Mouse (Mus musculus): ENCODE data around the gene Tmem209. TPM values are rescaled to one million over a fixed set of nuclear protein-coding genes. Genes with fewer than 3 reads are reported as not detected.

Gene Tmem209
- total and polyA plus RNA-seq, 3 experiments, result 26.1 to 93.4 (median 35.9) TPM

GRCm38 (mm10) chr6:30525456-30526332 is 16.1 kb upstream of the Tmem209 start:
- Histone ChIP-seq H3K9ac (ENCODE audit: control insufficient read depth, low read depth, low read length, poor library complexity, severe bottlenecking) (no peak overlapping the region), H3K9me3 (replicated peaks; ENCODE audit: insufficient read depth, low read length) (no peaks in the 10 kb centered on the region), H3K27me3 (ENCODE audit: control insufficient read depth in 1 of 2, insufficient read depth in 2 of 2, low read length in 2 of 2) (peaks cover 4 to 8% of the 10 kb centered on the region in 2 experiments), H3K4me3 (ENCODE audit: control insufficient read depth in 1 of 2, insufficient read depth in 1 of 2, low read depth in 2 of 2, low read length in 2 of 2) (no peak overlapping the region), H3K79me2 (ENCODE audit: control insufficient read depth, insufficient read depth, low read length, poor library complexity) (no peaks in the 10 kb centered on the region), H3K36me3 (ENCODE audit: control insufficient read depth in 1 of 2, insufficient read depth in 2 of 2, low read length in 2 of 2) (no peaks in the 10 kb centered on the region), H3K4me1 (ENCODE audit: control insufficient read depth in 1 of 2, insufficient read depth in 2 of 2, low read length in 2 of 2) (no peaks in the 10 kb centered on the region), H3K27ac (ENCODE audit: control insufficient read depth, low read depth, low read length) (no peak overlapping the region)
- no peak for DNase-seq (ENCODE audit: low read depth, low spot score)
- TF ChIP-seq JUND (IDR thresholded peaks at IDR 0.05; ENCODE audit: low read depth, low read length) (no peak), RAD21 (IDR thresholded peaks at IDR 0.05; ENCODE audit: low read depth, low read length) (no peak), ELF1 (IDR thresholded peaks at IDR 0.05; ENCODE audit: low read depth, low read length) (no peak), RCOR1 (IDR thresholded peaks at IDR 0.05; ENCODE audit: low read depth, low read length) (no peak), CHD2 (IDR thresholded peaks at IDR 0.05; ENCODE audit: low read length) (no peak), UBTF (IDR thresholded peaks at IDR 0.05; ENCODE audit: borderline replicate concordance, insufficient read depth, low read depth, low read length) (no peak), CHD1 (IDR thresholded peaks at IDR 0.05; ENCODE audit: low read depth, low read length) (no peak), KAT2A (conservative IDR thresholded peaks at IDR 0.05; ENCODE audit: low read depth, low read length) (no peak), SMC3 (IDR thresholded peaks at IDR 0.05; ENCODE audit: low read depth, low read length) (no peak), POLR2A (IDR thresholded peaks at IDR 0.05; ENCODE audit: control insufficient read depth in 1 of 2, insufficient read depth in 1 of 2, low read depth in 1 of 2, low read length in 2 of 2, poor library complexity in 1 of 2) (no peak), MYC (IDR thresholded peaks at IDR 0.05; ENCODE audit: low read depth, low read length) (no peak)

GRCm38 (mm10) chr6:30520400-30520799 is 10.8 kb upstream of the Tmem209 start:
- no peaks in the 10 kb centered on the region for H3K36me3 ChIP-seq (ENCODE audit: control insufficient read depth in 1 of 2, insufficient read depth in 2 of 2, low read length in 2 of 2)
- H3K4me3 ChIP-seq (ENCODE audit: control insufficient read depth in 1 of 2, insufficient read depth in 1 of 2, low read depth in 2 of 2, low read length in 2 of 2), result no peak overlapping the region
- H3K79me2 ChIP-seq (ENCODE audit: control insufficient read depth, insufficient read depth, low read length, poor library complexity), result no peaks in the 10 kb centered on the region
- H3K9ac ChIP-seq (ENCODE audit: control insufficient read depth, low read depth, low read length, poor library complexity, severe bottlenecking), result no peak overlapping the region
- H3K4me1 ChIP-seq (ENCODE audit: control insufficient read depth in 1 of 2, insufficient read depth in 2 of 2, low read length in 2 of 2), result no peaks in the 10 kb centered on the region
- no peaks in the 10 kb centered on the region for H3K9me3 ChIP-seq (replicated peaks; ENCODE audit: insufficient read depth, low read length)
- H3K27ac ChIP-seq (ENCODE audit: control insufficient read depth, low read depth, low read length), result no peak overlapping the region
- peak; percentile 29 for DNase-seq (ENCODE audit: low read depth, low spot score)
- H3K27me3 ChIP-seq (ENCODE audit: control insufficient read depth in 1 of 2, insufficient read depth in 2 of 2, low read length in 2 of 2), result peaks cover 4 to 7% of the 10 kb centered on the region in 2 experiments; a peak in 3 of 4 replicates
- TF ChIP-seq MYB (IDR thresholded peaks at IDR 0.05; ENCODE audit: low read depth, low read length) (no peak), CTCF (IDR thresholded peaks at IDR 0.05 in 2 of 3, conservative IDR thresholded peaks at IDR 0.05 in 1 of 3; ENCODE audit: control insufficient read depth in 1 of 3, insufficient read depth in 1 of 3, low read depth in 2 of 3, low read length in 3 of 3, poor library complexity in 1 of 3, severe bottlenecking in 1 of 3) (peak in 2 of 3 experiments; percentile 35 to 38; a peak in 4 of 6 replicates), TCF12 (IDR thresholded peaks at IDR 0.05; ENCODE audit: low read depth, low read length) (no peak), RAD21 (IDR thresholded peaks at IDR 0.05; ENCODE audit: low read depth, low read length) (peak; percentile 3; the same call in 1 of the 2 replicates), NELFE (IDR thresholded peaks at IDR 0.05; ENCODE audit: low read depth, low read length) (no peak)
